Mouse (Mus musculus): ENCODE measurements at regions not wholly inside any gene's neighbourhood (a gene's known extent, or its start where the extent isn't known, plus 50 kb on each side); places are given as distances from the start of the nearest gene placed in this dataset.

- intact Hi-C loops (cut with DNase I) = no loop called here
- no peak for TF ChIP-seq CTCF (IDR thresholded peaks at IDR 0.05)
- no peak for DNase-seq
Measured at GRCm38 (mm10) chr9:101700368-101700767, 161.3 kb upstream of the 9630041A04Rik start.

DNA sequence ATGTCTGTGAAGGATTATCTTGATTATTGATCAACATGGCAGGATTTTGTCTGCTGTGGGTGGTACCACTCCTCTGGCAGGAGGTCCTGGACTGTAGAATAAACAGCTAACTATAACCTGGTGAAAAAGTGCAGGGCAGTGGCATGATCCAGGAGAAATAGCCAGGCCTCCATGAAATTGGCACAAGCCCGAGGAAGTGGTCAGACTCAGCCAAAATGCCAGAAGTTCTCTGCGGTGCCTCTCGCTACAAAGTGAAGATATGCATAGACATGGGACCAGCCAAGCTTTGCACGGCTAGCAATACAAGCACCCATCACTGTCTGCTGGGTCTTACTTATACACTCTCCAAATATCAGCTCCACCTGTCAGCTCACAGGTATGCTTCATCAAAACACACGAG lies 167.6 kb upstream of the 9630041A04Rik start:
- no peak overlapping the region for H3K27ac ChIP-seq
- no peak for DNase-seq
- TF ChIP-seq CTCF (IDR thresholded peaks at IDR 0.05) = no peak
- intact Hi-C loops (cut with DNase I) = loop anchor here (5.0 to 10.0 kb wide), 2 partner anchors 233 to 379 kb away; no protein-coding TSS in a partner anchor
- no peak overlapping the region for H3K4me3 ChIP-seq

More at GRCm38 (mm10) chr9:101700368-101700767, 161.3 kb upstream of the 9630041A04Rik start:
- H3K4me3 ChIP-seq = no peak overlapping the region
- H3K27ac ChIP-seq = no peak overlapping the region

DNA sequence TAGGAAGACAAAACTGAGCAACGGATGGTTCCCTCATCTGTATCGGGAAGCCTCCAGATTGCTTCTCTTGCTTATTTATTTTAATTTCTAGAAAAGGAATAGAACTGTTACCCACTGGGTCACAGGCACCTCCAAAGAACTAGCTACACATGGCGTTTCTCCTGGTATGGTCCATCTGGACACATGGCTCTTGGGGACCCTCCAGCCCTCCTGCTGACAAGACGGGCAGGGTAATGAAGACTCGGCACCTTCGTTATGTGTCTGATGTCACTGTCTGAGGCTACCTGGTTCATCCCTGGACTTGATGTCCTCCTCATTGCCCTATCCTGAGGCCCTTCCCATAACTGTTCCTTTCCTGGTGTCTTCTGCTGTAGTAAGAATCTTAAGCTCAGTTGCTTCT lies 170.3 kb upstream of the 9630041A04Rik start:
- intact Hi-C loops (cut with DNase I) = loop anchor here (2.0 to 10.0 kb wide), 3 partner anchors 236 to 663 kb away; partner anchors contain the start of gene Ephb1
- DNase-seq = no peak
- Histone ChIP-seq H3K4me3 (no peak overlapping the region), H3K27ac (no peak overlapping the region)
- no peak for TF ChIP-seq CTCF (IDR thresholded peaks at IDR 0.05)

GRCm38 (mm10) chr9:101690916-101691315 lies 170.7 kb upstream of the 9630041A04Rik start:
- DNase-seq = no peak
- Histone ChIP-seq H3K27ac (no peak overlapping the region), H3K4me3 (no peak overlapping the region)
- intact Hi-C loops (cut with DNase I) = loop anchor here (1.0 to 10.0 kb wide), 4 partner anchors 236 to 664 kb away; partner anchors contain the start of gene Ephb1
- no peak for TF ChIP-seq CTCF (IDR thresholded peaks at IDR 0.05)

- no peak for TF ChIP-seq CTCF (IDR thresholded peaks at IDR 0.05)
- Histone ChIP-seq H3K27ac (no peak overlapping the region), H3K4me3 (no peak overlapping the region)
- no peak for DNase-seq
- intact Hi-C loops (cut with DNase I) = loop anchor here (1.0 to 10.0 kb wide), 4 partner anchors 237 to 664 kb away; partner anchors contain the start of gene Ephb1
Measured at GRCm38 (mm10) chr9:101690402-101690861, 171.2 kb upstream of the 9630041A04Rik start.

DNA sequence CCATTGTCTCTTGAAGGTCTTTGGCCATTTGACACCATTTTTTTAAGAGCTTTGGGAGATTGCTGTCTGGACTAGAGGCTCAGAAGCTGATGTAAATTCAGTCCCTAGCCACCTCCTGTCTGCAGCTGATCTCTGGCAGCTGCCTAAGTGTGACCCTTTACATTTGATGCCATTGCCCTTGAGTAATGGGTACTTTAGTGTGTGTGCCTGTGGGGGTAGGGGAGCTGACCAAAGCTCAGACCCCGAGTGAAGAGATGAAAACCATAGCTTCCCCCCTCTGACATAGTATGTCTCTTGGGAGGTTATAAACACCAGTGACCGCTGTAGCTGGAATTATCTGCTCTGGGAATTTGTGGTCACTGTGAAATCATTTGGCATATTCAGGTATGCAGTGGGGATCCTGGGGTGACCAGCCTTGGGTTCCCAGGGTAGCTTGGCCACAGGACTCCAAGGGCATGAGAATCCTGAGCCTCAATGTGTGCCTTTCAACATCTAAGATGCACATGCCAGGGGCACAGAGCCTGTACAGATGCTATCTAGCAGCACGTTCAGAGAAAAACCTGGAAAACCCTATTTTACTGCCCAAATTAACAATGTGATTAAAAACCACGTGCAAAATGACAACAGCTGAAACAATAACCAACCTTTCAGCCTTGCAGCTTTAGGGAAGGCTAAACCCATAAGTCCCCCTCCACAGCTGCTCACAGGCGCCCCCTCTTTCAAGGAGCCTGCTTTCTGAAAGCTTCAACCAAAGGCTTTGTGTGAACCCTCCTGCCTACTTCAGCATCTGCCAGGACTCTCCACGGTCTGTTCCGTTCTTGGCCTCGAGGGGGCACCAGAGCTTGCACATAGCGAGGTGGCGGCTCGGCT lies 171.9 kb upstream of the 9630041A04Rik start:
- intact Hi-C loops (cut with DNase I) = loop anchor here (1.0 to 10.0 kb wide), 4 partner anchors 238 to 665 kb away; partner anchors contain the start of gene Ephb1
- H3K4me3 ChIP-seq = no peak overlapping the region
- peak; percentile 83 for DNase-seq
- H3K27ac ChIP-seq = no peak overlapping the region
- peak; percentile 94; the same call in 1 of the 2 replicates for TF ChIP-seq CTCF (IDR thresholded peaks at IDR 0.05)

DNA sequence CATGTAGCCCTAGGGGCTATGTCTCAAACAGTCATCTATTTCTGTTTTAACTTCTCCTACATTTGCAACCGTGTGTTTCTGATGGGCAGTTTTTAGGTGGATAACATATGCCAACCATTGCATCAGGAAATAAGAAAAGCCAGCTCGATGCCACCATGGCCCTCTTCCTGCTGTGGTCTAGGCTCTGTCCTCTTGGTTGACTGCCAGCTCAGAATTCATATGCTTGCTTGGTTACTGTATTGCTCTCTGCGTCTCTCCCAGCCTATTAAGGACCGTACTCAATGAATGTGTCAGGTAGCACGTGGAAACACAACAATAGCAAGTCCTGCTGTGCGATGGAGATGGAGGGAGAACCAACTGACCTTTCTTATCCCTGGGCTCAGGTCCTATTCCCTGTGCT lies 174.4 kb upstream of the 9630041A04Rik start:
- Histone ChIP-seq H3K4me3 (no peak overlapping the region), H3K27ac (no peak overlapping the region)
- no peak for DNase-seq
- intact Hi-C loops (cut with DNase I) = no loop called here
- TF ChIP-seq CTCF (IDR thresholded peaks at IDR 0.05) = no peak

GRCm38 (mm10) chr9:101677563-101677962 lies 184.1 kb upstream of the 9630041A04Rik start:
- intact Hi-C loops (cut with DNase I) = no loop called here
- no peak for DNase-seq
- Histone ChIP-seq H3K4me3 (no peak overlapping the region), H3K27ac (no peak overlapping the region)
- no peak for TF ChIP-seq CTCF (IDR thresholded peaks at IDR 0.05)

DNA sequence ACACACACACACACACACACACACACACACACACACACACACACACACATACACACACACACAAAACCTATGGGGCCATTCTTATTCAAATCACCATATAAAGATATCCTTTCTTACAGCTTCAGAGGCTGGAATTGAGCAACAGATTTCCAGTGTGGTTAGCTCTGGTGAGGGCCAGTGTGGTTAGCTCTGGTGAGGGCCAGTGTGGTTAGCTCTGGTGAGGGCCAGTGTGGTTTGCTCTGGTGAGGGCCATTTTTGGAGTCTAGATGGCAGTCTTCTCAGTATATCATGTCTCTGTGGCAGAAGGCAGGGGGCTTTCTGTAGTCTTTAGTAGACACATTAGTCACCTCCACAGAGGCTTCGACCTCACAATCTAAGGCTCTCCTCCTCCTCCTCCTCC lies 191.5 kb upstream of the 9630041A04Rik start:
- no peak for TF ChIP-seq CTCF (IDR thresholded peaks at IDR 0.05)
- no peak for DNase-seq
- intact Hi-C loops (cut with DNase I) = no loop called here

GRCm38 (mm10) chr9:101649816-101650215 lies 211.8 kb upstream of the 9630041A04Rik start:
- intact Hi-C loops (cut with DNase I) = no loop called here
- no peak for TF ChIP-seq CTCF (IDR thresholded peaks at IDR 0.05)
- no peak for DNase-seq
- no peak overlapping the region for H3K27ac ChIP-seq
- H3K4me3 ChIP-seq = no peak overlapping the region

More for the DNA sequence above, 191.5 kb upstream of the 9630041A04Rik start:
- Histone ChIP-seq H3K27ac (no peak overlapping the region), H3K4me3 (no peak overlapping the region)

DNA sequence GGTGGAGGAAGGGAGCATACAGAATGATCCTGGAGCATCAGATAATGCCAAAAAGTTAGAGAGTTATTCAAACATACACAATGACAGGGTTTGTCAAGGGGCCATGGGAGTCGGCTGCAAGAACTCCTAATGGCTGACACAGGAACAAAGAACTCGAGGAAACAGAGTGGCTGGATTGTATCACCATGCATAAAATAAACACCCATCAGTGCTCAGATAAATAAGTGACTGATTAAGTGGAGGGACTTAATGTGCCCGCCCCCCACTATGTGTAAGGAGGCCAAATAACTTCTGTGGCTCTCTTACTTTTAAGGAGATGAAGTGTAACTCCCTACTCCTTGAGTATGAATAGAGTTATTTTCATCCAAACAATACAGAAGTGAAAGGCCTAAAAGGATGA lies 220.1 kb upstream of the 9630041A04Rik start:
- Histone ChIP-seq H3K27ac (no peak overlapping the region), H3K4me3 (no peak overlapping the region)
- TF ChIP-seq CTCF (IDR thresholded peaks at IDR 0.05) = no peak
- DNase-seq = no peak
- intact Hi-C loops (cut with DNase I) = no loop called here

GRCm38 (mm10) chr9:101640598-101640997 lies 221.0 kb upstream of the 9630041A04Rik start:
- no peak overlapping the region for H3K27ac ChIP-seq
- no peak for TF ChIP-seq CTCF (IDR thresholded peaks at IDR 0.05)
- intact Hi-C loops (cut with DNase I) = no loop called here
- H3K4me3 ChIP-seq = no peak overlapping the region
- no peak for DNase-seq

DNA sequence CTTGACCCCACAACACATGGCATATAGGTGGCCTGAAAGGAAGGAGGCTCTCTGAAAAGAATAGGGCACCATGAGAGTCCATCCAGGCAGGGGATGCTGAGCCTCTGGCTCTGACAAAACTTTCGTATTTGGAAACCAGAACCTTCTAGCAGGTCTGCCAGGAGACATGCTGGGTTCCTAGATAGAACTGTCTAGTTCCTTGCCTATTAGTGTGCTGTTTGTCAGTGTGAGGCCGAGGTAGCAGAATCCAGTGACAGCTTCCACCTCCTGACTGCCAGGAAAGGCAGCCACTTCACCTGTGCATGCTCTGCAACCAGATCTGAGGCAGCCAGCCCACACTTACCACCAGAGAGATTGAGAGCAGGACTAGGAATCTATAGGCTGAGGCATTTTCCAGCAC lies 245.4 kb upstream of the 9630041A04Rik start:
- intact Hi-C loops (cut with DNase I) = no loop called here
- no peak overlapping the region for H3K4me3 ChIP-seq
- DNase-seq = no peak
- H3K27ac ChIP-seq = no peak overlapping the region
- no peak for TF ChIP-seq CTCF (IDR thresholded peaks at IDR 0.05)

Data from gastrocnemius, adult 2 months (tissue).